Mouse (Mus musculus) adrenal gland, postnatal 36 days (tissue): Measurements from ENCODE around the gene Cntn3. TPM values are rescaled to one million over a fixed set of nuclear protein-coding genes. Genes with fewer than 3 reads are reported as not detected.

Source experiments
- DNase-seq, 2 experiments: peaks; one replicate each; pipeline ENCODE4 v3.0.0; 2021; ENCODE audit warnings: mixed read lengths in 1 of 2
- total RNA-seq, 2 experiments: library from RNA; stranded (reverse); gene quantifications; 2 replicates each; pipeline ENCODE4 v1.2.3; 2021

Cntn3 gene
- total RNA-seq, 2 experiments from 2014 or later = 0.36 TPM

DNA sequence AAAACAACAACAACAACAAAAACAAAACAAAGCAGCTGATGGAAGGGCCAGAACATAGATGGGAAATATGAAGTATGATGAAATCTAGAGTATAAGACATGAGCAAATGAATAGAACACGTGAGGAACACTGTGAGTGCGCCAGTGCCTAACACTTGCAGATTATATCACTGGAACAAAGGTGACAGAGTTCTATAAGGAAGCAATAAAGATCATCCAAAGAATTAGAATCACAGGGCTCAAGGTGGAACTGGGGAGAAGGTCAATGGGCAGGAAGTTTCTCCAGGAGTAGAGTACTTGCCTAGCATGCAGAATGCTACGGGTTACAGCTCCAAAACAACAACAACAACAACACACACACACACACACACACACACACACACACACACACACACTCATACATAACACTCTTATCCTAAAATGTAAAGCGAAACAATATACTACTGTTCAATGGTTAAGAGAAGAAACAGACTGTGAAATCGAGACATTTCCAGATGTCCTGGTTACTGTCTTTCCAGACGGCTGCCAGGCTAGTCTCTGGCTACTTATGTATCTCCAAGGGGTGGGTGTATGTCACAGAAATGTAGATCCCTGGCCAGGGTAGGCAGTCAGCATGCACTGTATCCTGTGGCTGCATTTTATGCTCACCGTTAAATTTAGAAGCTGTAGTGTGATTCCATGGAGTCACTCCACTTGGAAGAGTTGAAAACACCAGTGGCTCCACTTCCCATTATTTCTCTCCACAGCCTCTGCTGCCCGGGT, 94.4 kb downstream of the Cntn3 start:
- no peak for DNase-seq

DNA sequence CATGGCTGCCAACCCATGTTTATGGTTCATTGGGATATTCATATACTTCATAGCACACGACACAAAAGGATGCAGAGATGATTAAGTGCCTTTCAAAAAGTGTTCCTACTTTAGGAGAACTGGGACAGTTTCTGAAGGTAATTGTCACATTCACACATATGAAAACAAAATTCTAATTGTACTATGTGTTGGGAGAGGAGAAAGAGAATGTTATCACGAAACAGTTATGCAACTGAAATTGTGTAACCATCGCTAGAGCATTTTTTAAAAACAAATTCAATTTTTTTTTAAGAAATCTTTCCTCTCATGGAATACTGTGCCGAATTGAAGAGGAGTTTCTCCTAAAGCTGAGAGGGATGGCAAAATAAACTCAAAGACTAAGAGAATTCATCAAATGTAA, 134.5 kb downstream of the Cntn3 start:
- no peak for DNase-seq

DNA sequence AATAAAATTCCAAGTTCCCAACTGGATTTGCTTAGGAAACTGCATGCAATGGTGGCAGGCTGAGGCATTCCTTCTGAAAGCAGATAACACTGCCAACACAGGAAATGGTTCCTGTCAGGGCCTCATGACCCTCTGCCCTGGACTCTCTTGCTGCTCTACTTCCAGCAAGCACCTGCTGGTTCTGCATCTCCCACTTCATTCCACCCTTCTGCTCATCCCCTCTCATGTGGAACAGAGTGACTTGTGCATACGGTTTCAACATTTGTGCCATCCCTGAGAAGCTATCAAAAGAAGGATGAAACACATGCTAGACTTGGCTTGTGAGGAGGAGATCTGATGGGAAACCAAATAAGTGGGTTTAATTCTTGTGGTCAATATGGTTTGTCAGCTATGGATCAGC, 145.4 kb downstream of the Cntn3 start:
- no peak for DNase-seq

DNA sequence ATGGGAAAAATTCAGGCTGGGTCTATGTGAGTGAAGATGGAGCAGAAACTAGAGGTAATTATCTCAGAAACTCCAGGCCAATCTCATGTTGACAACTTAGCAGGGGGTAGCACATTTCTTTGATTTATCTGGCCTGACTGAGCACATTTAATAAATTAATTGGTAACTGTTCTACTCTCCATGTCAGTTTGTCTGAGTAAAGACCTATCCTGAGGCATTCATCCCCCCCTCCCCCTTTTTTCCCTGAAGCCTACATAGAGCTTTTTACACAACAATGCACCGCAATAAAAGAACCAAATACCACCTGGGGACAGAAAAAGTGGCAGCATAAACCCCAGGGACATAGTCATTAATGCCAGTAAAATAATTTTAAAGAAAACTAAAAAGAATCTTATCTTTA, 151.1 kb downstream of the Cntn3 start:
- no peak for DNase-seq

DNA sequence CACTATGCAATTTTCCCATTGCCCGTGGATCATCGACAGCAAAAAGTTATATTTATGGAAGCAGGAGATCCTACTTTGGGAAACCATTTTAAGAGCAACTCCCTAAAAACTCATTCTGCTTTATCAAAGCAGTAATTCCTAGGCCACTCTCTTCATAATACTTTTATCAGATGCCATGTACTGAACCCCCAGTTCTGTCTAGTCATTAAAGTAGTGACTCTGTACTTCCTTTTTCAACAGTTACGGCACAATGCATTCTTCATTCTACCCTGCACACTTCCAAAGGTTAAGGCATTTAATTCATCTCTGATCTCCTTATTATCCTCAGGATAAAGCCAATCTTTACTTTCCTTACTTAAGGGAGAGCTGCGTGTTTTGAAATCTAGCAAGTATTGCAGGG, 184.3 kb downstream of the Cntn3 start:
- DNase-seq = no peak

DNA sequence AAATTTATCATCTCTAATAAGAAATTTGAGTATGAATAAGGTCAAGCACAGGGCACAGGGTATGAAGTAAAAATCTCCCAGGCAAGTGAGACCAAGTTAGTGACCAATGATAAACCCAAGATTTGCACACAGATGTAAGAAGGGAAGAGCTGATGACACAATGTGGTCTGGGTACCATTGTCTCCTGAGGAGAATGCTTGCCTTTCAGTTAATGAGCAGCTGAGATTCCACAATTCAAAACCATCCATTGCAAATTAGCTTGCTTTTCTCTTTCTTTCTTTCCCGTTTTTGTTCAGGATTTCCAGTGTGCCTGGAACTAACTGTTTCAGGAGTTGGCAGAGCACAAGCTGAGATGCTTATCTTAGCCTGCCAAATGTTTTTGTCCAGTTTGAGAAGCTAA, 200.8 kb downstream of the Cntn3 start:
- DNase-seq = no peak

DNA sequence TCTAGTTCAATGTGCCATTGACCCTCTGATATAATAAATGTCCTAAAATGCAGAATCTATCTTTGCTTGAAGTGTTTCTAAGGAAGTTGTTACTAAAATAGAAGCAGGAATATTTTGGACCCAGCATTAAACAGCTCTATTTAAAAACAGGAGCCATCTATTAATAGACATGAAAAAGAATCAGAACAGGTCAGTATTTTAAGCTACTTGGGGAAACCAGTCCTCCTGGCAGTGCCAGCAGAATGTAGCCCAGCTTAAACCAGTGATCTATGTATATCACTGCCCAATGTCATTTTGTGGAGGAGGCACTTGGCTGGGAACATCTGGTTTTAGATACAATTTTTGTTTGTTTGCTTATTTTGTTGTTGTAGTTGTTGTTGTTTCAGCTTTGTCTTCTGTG, 209.0 kb downstream of the Cntn3 start:
- DNase-seq = no peak

DNA sequence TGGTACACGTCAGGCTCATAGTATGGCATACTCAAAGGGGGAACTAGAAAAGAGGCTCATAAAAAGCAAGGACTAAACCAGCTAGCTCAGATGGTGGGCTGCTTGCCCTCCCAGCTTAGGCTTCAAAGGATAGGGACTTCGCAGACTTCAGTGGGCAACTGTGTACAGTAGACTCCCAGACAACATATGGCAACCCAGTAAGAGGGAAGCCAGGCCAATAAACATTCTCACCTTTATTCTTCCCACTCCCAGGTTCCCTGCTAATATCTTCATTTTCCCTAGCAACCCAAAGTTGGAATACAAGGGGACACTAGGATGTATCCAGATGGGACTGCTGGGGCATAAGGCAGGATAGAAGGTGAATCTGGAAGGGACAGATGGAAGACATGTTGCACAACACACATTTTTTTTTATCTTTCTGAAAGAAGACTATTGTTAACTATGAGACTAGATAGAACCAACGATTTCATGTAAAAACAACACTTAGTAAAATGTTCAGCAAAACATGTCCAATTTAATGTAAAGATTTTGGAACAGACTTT, 209.5 kb downstream of the Cntn3 start:
- no peak for DNase-seq

DNA sequence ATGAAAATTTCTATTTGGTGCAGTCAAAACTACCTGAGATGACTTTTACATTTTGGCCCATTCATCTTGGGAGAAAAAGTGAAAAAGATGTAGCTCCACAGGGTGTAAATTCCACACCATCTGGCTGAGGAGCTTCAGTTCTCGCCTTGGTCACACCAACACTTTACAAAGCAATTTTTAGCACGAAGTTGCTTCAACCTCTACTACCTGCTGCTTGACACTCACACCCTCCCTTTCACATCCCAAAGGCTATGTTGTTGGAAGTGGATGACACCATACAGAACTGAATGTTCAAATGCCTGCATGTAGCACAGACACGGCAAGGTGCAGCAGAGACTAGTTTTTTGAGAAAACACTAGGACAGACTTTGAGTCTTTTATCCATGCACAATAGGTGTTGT, 240.8 kb downstream of the Cntn3 start:
- DNase-seq = no peak

DNA sequence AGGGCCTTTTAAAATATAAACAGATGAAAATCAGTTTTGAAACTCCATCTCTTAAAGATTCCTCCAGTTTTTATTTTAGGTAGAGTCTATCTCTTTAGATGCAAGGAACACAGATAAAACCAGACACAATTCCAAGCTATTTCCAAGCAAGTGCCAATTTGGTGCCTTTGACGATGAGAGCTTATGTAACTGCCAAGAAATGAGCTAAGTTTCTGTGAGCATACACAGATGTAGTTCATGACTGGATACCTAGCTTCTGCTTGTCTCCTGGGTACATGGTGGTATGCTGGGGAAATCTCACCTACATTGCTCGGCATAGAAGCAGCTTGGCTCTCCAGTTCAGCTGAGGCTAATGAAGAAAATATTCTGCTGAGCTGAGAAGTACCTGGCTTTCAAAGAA, 246.2 kb downstream of the Cntn3 start:
- DNase-seq = no peak

DNA sequence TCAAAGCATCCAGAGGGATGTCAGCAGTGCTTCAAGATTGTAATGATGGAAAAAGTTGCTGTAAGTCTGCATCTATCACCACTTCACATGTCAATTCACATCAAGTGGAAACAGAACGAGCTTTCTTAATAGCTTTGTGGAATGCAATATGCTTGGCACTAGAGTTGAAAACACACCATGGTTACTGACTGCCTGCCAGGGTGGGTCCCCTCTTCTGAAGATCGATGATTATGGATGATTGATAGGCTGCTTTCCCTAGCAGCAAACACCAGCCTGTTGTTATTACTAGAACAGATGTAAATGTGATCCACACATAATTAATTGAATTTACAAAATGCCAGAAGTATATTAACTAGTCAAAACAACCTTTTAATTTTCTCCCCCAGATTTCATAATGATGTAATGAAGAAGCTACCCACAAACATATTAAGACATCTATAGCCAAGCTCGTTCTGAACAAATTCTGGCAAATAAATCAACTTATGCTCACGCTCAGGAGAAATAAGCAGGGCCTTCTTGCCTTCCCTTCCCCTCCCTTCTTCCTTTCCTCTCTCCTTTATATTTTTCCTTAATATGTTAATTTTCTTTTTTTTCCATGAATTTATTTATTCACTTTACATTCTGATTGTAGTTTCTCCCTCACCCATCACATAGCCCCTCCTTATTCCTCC, 250.2 kb downstream of the Cntn3 start:
- no peak for DNase-seq

DNA sequence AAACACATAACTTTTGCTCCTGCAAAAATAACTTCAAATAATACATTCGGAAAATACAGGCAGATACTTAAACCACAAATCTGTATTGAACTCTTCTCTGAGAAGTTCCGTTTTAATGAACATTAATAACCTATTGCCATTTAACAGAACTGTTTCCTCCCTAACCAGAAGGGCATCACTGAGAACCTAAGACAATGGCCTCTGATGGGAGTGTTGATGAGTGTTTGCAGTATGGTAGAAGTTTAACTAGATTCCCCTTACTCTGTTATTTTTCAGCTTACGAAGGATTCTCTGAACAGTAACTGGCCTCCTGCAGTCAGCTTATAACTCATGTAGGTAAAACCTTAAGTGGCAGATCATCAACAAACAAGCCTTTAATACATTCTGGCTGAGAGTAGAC, 253.1 kb downstream of the Cntn3 start:
- no peak for DNase-seq

DNA sequence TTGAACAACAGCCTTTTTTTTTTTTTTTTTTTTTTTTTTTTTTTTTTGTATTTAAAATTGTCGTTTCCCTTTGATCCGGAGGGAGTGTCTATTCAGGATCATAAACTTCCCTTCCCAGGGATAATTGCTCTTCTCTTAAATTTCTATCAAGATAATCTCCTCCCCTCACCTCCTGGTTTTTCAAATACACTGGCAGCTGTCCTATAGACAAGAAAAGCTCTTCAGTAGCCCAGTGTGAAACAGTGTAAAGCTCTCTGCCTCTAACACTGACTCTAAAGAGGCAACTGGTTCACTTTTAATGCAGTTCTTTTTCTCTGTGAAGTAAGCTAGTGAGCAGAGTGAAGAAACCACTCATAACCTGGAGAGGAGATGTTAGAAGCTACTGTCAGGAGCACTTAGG, 290.0 kb downstream of the Cntn3 start:
- DNase-seq = no peak

DNA sequence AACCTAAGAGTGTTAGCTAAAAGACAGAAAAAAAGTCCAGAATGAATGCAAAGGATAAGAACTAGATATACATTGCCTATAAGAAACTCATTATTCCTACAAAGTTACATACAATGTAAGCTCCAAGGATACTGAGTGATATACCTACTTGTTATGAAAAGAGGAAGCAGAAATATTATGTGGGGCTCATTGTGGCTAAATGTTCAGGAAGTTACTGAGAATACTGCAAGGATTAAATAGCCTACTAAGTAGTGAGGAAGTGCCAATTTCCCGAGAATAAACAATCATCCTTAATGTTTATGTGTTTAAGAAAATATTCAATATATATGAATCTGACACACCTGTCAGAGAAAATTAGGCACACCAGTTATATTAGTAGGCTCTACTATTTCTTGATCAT, 341.9 kb downstream of the Cntn3 start:
- no peak for DNase-seq

DNA sequence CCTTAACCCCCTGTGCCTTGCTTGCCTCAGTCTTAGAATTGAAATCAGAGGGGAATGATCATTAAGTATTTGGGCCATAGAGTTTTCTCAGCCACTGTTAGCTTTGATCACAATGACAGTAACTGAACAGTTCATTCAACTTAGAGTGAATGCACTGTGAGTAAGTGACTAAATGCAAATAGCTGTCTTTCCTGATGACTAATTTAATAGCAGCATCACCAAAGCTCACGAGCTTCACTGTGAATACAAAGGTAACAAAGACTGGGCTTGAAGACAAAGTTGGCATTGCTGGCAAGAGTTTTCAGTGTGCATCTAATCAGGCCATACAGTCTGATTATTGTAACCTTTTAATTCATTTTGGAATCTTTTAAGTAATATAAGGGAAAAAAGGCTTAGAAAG, 386.6 kb downstream of the Cntn3 start:
- no peak for DNase-seq

DNA sequence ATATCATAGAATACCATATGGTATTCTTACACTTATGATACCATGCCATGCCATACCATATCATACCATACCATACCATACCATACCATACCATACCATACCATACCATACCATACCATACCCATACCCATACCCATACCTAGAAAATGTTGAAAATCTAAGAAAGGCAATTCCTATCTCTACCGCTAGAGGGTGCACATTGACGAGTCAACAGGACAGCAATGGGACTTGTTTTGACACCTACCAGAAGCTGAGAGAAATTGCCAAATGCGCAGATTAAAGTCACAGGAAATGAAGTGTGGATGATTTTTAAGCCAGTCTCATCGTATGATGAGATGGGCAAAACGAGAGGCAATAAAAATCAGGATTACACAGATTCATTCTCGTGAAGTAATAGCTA, 402.0 kb downstream of the Cntn3 start:
- DNase-seq = no peak

DNA sequence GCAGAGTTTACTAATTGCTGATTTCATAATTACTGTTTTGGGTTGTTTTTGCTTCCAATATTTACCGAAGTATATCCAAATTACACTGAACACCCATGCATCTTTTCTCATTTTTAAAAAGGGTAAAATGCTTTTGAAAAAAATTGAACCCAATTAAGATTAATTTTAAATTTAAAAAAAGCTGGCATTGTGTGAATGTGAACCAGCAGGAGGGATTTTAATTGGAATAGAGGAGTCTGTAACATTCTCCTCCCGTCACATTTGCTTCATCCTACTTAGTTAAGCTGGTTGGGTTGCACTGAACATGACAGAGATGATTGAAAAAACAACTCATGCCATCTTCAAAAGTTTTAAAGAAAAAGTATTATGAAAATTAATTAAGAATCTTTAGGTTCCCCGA, 411.7 kb downstream of the Cntn3 start:
- DNase-seq = no peak

DNA sequence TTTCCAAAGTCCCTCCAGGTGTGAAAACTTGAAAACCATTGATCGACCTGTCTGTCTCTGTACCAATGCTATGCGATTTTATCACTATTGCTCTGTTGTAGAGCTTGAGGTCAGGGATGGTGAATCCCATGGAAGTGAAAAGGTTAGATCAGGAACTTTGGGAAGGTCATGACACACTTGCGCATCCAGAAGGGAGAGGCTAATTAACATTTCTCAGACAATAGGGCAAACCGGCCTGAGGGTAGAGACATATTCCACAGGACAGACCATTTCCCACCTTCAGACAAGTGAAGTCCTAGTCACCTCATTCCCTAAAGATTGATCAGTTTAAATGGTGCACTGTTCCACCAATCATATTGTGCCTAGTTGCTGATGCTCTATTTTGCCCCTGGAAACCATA, 451.2 kb downstream of the Cntn3 start:
- no peak for DNase-seq

DNA sequence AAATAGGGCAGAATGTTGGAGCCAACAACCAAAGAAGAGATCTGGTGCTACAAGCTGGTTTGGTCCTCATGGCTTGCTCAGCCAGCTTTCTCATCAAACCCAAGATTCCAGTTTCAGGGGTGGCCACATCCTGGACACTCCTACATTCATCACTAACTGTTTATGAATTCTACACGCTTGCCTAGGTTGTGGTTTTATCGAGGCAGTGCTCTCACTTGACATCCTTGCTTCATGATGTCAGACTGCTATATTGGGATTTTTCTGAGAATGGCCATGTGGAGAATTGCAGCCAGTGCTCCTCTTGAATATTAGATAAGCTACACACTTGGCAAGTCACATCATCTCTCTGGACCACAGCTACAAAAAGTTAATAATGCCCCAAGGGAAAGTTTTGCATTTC, 452.9 kb downstream of the Cntn3 start:
- no peak for DNase-seq

DNA sequence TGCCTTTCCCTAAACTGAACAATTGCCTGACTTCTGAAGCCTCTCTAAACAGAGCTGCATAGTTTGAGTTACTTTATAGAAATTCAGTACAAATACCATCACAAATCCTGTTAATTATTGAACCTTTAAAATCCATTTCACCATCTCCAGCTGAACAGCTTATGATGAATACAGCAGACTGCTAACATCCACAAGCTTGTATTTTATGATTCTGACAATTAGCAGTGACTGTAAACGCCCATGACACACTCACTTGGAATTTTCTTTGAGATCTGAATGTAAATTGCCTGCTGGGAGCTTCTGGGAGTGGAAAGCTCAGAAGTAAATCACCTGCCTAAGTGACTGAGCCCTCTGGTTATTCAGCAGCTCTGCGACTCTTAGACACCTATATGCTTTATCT, 459.3 kb downstream of the Cntn3 start:
- no peak for DNase-seq
